Mouse (Mus musculus) stomach, embryonic 16.5 days (tissue): ENCODE results near the gene Akr1c12. TPM values are rescaled to one million over a fixed set of nuclear protein-coding genes. Genes with fewer than 3 reads are reported as not detected.
"Not testable (repeated sequence)": the region's sequence is repeated elsewhere in the genome, so short reads cannot be mapped to it uniquely, and the experiment has no call there.

Source experiments
- ATAC-seq: fragments of 200-750 bp; cut with Nextera tagmentation; 2 replicates; pipeline ENCODE4 v1.8.0; 2017; ENCODE audit warnings: moderate number of reproducible peaks, moderate TSS enrichment; ENCODE audit not compliant: insufficient read depth, low FRiP score
- H3K27ac ChIP-seq: fragments of 300-500 bp; sonication (generic); 2 replicates; pipeline ENCODE4 v1.5.1; 2014; ENCODE audit warnings: low read length
- H3K27me3 ChIP-seq: fragments of 300-500 bp; sonication (generic); 2 replicates; pipeline ENCODE4 v1.6.1; 2014; ENCODE audit warnings: low read length, control low read depth, mixed read lengths; ENCODE audit not compliant: control insufficient read depth, insufficient read depth
- H3K36me3 ChIP-seq: fragments of 300-500 bp; sonication (generic); 2 replicates; pipeline ENCODE4 v1.6.1; 2014; ENCODE audit warnings: low read length; ENCODE audit not compliant: control insufficient read depth, insufficient read depth
- H3K4me1 ChIP-seq: fragments of 300-500 bp; sonication (generic); 2 replicates; pipeline ENCODE4 v1.6.1; 2014; ENCODE audit warnings: low read length, control low read depth, mixed read lengths; ENCODE audit not compliant: control insufficient read depth, insufficient read depth
- H3K4me2 ChIP-seq: fragments of 300-500 bp; sonication (generic); 2 replicates; pipeline ENCODE4 v1.6.1; 2014; ENCODE audit warnings: low read depth, low read length, mixed read lengths
- H3K4me3 ChIP-seq: fragments of 300-500 bp; sonication (generic); replicated peaks from 2 replicates; pipeline ENCODE4 v1.5.1; 2014; ENCODE audit warnings: mild to moderate bottlenecking, low read length
- H3K9ac ChIP-seq: fragments of 300-500 bp; sonication (generic); 2 replicates; pipeline ENCODE4 v1.6.1; 2014; ENCODE audit warnings: low read length
- H3K9me3 ChIP-seq: fragments of 300-500 bp; sonication (generic); replicated peaks from 2 replicates; pipeline ENCODE4 v1.6.1; 2016; ENCODE audit warnings: low read length, control low read depth; ENCODE audit not compliant: control insufficient read depth
- WGBS: fragments of 180-500 bp; shearing (Covaris S2); extraction: QIAGEN DNeasy Blood & Tissue Kit; methylation state at CpG from one replicate; pipeline ENCODE4 v1.1.7; 2014; 5-methylcytosine and 5-hydroxymethylcytosine counted together
- polyA plus RNA-seq: library from polyadenylated mRNA; unstranded; fragments of >200 nt; fragmentation: Nextera tagmentation; extraction: Ambion mirVana; gene quantifications from 2 replicates; pipeline ENCODE4 v1.2.1, GENCODE M21; 2015

The Akr1c12 gene
- 73.5 and 82.9 TPM in 2 replicates for polyA plus RNA-seq

GRCm38 (mm10) chr13:4279284-4279683 is at the start of gene Akr1c12:
Gene Akr1c12 (minus strand): TSS chr13:4279433.
- Histone ChIP-seq H3K4me1 (no peaks in the 10 kb centered on the region), H3K4me2 (peak within 1 kb of the TSS; percentile 17), H3K27ac (peak within 1 kb of the TSS; percentile 42; the same call in 1 of the 2 replicates), H3K9ac (peak within 1 kb of the TSS; percentile 47; the same call in 1 of the 2 replicates), H3K36me3 (no peaks in the 10 kb centered on the region), H3K9me3 (no peaks in the 10 kb centered on the region), H3K27me3 (no peaks in the 10 kb centered on the region), H3K4me3 (peak within 1 kb of the TSS; percentile 38)
- ATAC-seq = peak; percentile 95
- WGBS = 26% methylated on average over 4 of the region's 4 CpGs

GRCm38 (mm10) chr13:4318773-4319172 is 39.5 kb upstream of the Akr1c12 start:
- ATAC-seq = no peak

GRCm38 (mm10) chr13:4313907-4314306 is 34.7 kb upstream of the Akr1c12 start:
- no peaks in the 10 kb centered on the region for H3K4me1 ChIP-seq
- 65% methylated on average over 2 of the region's 2 CpGs for WGBS

More at GRCm38 (mm10) chr13:4318773-4319172, 39.5 kb upstream of the Akr1c12 start:
- WGBS = 93% methylated on average over 2 of the region's 2 CpGs
- no peak overlapping the region for H3K27ac ChIP-seq
- H3K4me2 ChIP-seq = no peak overlapping the region
- no peak overlapping the region for H3K9ac ChIP-seq
- H3K4me1 ChIP-seq = no peaks in the 10 kb centered on the region
- H3K4me3 ChIP-seq = no peak overlapping the region
- H3K9me3 ChIP-seq = no peaks in the 10 kb centered on the region
- no peaks in the 10 kb centered on the region for H3K27me3 ChIP-seq
- no peaks in the 10 kb centered on the region for H3K36me3 ChIP-seq

GRCm38 (mm10) chr13:4304861-4305565 is 25.8 kb upstream of the Akr1c12 start:
- ATAC-seq = no peak
- Histone ChIP-seq H3K36me3 (no peaks in the 10 kb centered on the region), H3K4me2 (no peak overlapping the region), H3K27me3 (no peaks in the 10 kb centered on the region), H3K4me3 (no peak overlapping the region), H3K4me1 (no peaks in the 10 kb centered on the region), H3K9me3 (no peaks in the 10 kb centered on the region), H3K9ac (no peak overlapping the region), H3K27ac (no peak overlapping the region)
- 48% methylated on average over 2 of the region's 2 CpGs for WGBS

More at GRCm38 (mm10) chr13:4313907-4314306, 34.7 kb upstream of the Akr1c12 start:
- Histone ChIP-seq H3K36me3 (no peaks in the 10 kb centered on the region), H3K9me3 (no peaks in the 10 kb centered on the region), H3K27me3 (no peaks in the 10 kb centered on the region), H3K4me2 (no peak overlapping the region), H3K4me3 (no peak overlapping the region), H3K9ac (no peak overlapping the region), H3K27ac (no peak overlapping the region)
- no peak for ATAC-seq

GRCm38 (mm10) chr13:4296991-4297390 is 17.8 kb upstream of the Akr1c12 start:
- ATAC-seq = no peak
- no peaks in the 10 kb centered on the region for H3K4me1 ChIP-seq
- H3K9ac ChIP-seq = no peak overlapping the region
- H3K4me3 ChIP-seq = no peak overlapping the region
- no peaks in the 10 kb centered on the region for H3K36me3 ChIP-seq
- H3K27me3 ChIP-seq = no peaks in the 10 kb centered on the region
- H3K4me2 ChIP-seq = no peak overlapping the region
- no peaks in the 10 kb centered on the region for H3K9me3 ChIP-seq
- WGBS = 92% methylated on average over 4 of the region's 4 CpGs
- H3K27ac ChIP-seq = no peak overlapping the region

- Histone ChIP-seq H3K4me2 (no peak overlapping the region), H3K4me3 (no peak overlapping the region), H3K9ac (no peak overlapping the region), H3K4me1 (no peaks in the 10 kb centered on the region), H3K27ac (no peak overlapping the region), H3K27me3 (no peaks in the 10 kb centered on the region), H3K9me3 (no peaks in the 10 kb centered on the region), H3K36me3 (no peaks in the 10 kb centered on the region)
- ATAC-seq = no peak
- 28% methylated on average over 7 of the region's 7 CpGs for WGBS
These were observed 2.5 kb upstream of the Akr1c12 start for GRCm38 (mm10) chr13:4281471-4282412.

GRCm38 (mm10) chr13:4277526-4277925 is 1.7 kb downstream of the Akr1c12 start:
- no peak for ATAC-seq
- Histone ChIP-seq H3K27ac (no peak overlapping the region), H3K4me1 (no peaks in the 10 kb centered on the region), H3K4me3 (no peak overlapping the region), H3K9me3 (no peaks in the 10 kb centered on the region), H3K9ac (no peak overlapping the region), H3K27me3 (no peaks in the 10 kb centered on the region), H3K4me2 (0 out of 2 replicates have a peak overlapping the region, but pooled peaks have one; percentile 19), H3K36me3 (no peaks in the 10 kb centered on the region)
- 77% methylated on average over 2 of the region's 2 CpGs for WGBS

GRCm38 (mm10) chr13:4270860-4271259 is 8.4 kb downstream of the Akr1c12 start:
- Histone ChIP-seq H3K9ac (no peak overlapping the region), H3K27me3 (no peaks in the 10 kb centered on the region), H3K36me3 (no peaks in the 10 kb centered on the region), H3K4me1 (no peaks in the 10 kb centered on the region), H3K9me3 (no peaks in the 10 kb centered on the region), H3K27ac (no peak overlapping the region), H3K4me3 (no peak overlapping the region), H3K4me2 (no peak overlapping the region)
- no peak for ATAC-seq

GRCm38 (mm10) chr13:4265455-4265854 is 13.8 kb downstream of the Akr1c12 start:
- not testable (repeated sequence) for H3K36me3 ChIP-seq, H3K4me2 ChIP-seq, ATAC-seq, H3K9ac ChIP-seq, H3K27me3 ChIP-seq, H3K4me3 ChIP-seq, H3K27ac ChIP-seq, H3K4me1 ChIP-seq, H3K9me3 ChIP-seq
- 92% methylated on average over 2 of the region's 2 CpGs for WGBS
